Comparison of ENCODE assay signal across 8 mouse cellular contexts in the genomic region with DNA sequence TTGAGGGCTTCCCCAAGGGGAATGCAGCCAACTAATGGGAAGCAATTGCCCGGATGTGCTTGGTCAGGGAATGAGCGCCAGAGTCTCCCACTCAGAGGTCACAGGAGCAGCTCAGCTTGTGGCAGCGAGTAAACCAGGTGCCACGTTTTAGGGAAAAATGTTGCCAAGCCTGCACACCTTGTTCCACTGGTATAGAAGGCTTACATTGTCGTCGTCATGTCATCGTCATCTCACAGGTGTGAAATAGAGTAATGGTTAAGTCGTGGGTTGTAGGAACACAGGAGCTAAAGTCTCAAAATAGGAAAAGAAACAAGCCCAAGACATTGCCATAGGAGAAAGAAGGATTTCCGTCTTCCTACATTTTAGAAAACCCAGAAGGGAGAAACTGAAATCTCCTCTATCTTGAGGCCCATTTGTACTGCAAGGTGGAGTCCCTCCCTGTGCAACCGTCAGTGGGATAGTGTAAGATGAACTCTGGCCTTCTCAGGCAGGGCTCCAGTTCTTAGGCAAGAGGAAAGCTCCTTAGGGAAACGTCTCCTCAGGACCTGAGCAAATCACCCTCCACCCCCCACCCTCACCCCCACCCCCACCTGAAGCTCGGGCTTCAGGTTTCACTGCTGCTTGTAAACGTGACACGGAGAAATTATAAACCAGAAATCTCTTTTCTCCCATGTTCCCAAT.
DNase-seq lines count a peak whose midpoint lies in the region; ATAC-seq lines count a peak whose summit lies in the region.

No protein-coding gene starts in this region.

- peak; percentile 15; the same call in 1 of the 2 replicates for ATAC-seq in embryonic facial prominence, embryonic 14.5 days (ENCODE audit: low read depth)
- peak; percentile 86 for ATAC-seq in intestine, embryonic 15.5 days
- peak; percentile 28 for ATAC-seq in neural tube, embryonic 14.5 days (ENCODE audit: low read depth)

- H3K4me3 ChIP-seq in embryonic facial prominence, embryonic 14.5 days (ENCODE audit: low read depth, low read length) = peak overlapping the region; percentile 30
- peak overlapping the region; percentile 28; the same call in 1 of the 2 replicates for H3K4me3 ChIP-seq in intestine, embryonic 15.5 days (replicated peaks)
- H3K4me3 ChIP-seq in neural tube, embryonic 14.5 days (ENCODE audit: low read depth, low read length) = peak overlapping the region; percentile 44

- H3K4me1 ChIP-seq in embryonic facial prominence, embryonic 14.5 days (ENCODE audit: control insufficient read depth, insufficient read depth, low read length) = peaks cover 12% of the 10 kb centered on the region
- H3K4me1 ChIP-seq in intestine, embryonic 15.5 days (replicated peaks) = 0 out of 2 replicates have a peak, but pooled peaks cover 5% of the 10 kb centered on the region
- H3K4me1 ChIP-seq in neural tube, embryonic 14.5 days (ENCODE audit: control insufficient read depth, insufficient read depth, low read length) = peaks cover 13% of the 10 kb centered on the region; the same call in 1 of the 2 replicates

- H3K36me3 ChIP-seq in embryonic facial prominence, embryonic 14.5 days (ENCODE audit: control insufficient read depth, insufficient read depth, low read length) = peaks cover 7% of the 10 kb centered on the region
- peaks cover 6% of the 10 kb centered on the region; the same call in 1 of the 2 replicates for H3K36me3 ChIP-seq in intestine, embryonic 15.5 days
- no peaks in the 10 kb centered on the region; the same call in 1 of the 2 replicates for H3K36me3 ChIP-seq in neural tube, embryonic 14.5 days (ENCODE audit: control insufficient read depth, insufficient read depth, low read length)

- no peaks in the 10 kb centered on the region for H3K9me3 ChIP-seq in embryonic facial prominence, embryonic 14.5 days (ENCODE audit: control insufficient read depth, low read length)
- H3K9me3 ChIP-seq in intestine, embryonic 15.5 days = no peaks in the 10 kb centered on the region
- H3K9me3 ChIP-seq in neural tube, embryonic 14.5 days (ENCODE audit: control insufficient read depth, low read length) = no peaks in the 10 kb centered on the region

- peak overlapping the region; percentile 56 for H3K4me2 ChIP-seq in embryonic facial prominence, embryonic 14.5 days (ENCODE audit: low read depth, low read length)
- H3K4me2 ChIP-seq in intestine, embryonic 15.5 days (replicated peaks) = peak overlapping the region; percentile 66
- peak overlapping the region; percentile 55 for H3K4me2 ChIP-seq in neural tube, embryonic 14.5 days (ENCODE audit: low read depth, low read length)

- WGBS in embryonic facial prominence, embryonic 14.5 days = 32% methylated on average over 14 of the region's 14 CpGs
- 37% methylated on average over 14 of the region's 14 CpGs for WGBS in intestine, embryonic 15.5 days
- 43% methylated on average over 14 of the region's 14 CpGs for WGBS in neural tube, embryonic 14.5 days

- peak overlapping the region; percentile 35; the same call in 1 of the 2 replicates for H3K9ac ChIP-seq in embryonic facial prominence, embryonic 14.5 days (ENCODE audit: low read depth, low read length)
- H3K9ac ChIP-seq in intestine, embryonic 15.5 days = no peak overlapping the region
- peak overlapping the region; percentile 59 for H3K9ac ChIP-seq in neural tube, embryonic 14.5 days (replicated peaks; ENCODE audit: low read depth, low read length)

- H3K27ac ChIP-seq in embryonic facial prominence, embryonic 14.5 days (replicated peaks; ENCODE audit: low read depth, low read length) = no peak overlapping the region; the same call in 1 of the 2 replicates
- H3K27ac ChIP-seq in intestine, embryonic 15.5 days = peak overlapping the region; percentile 82
- peak overlapping the region; percentile 92 for H3K27ac ChIP-seq in neural tube, embryonic 14.5 days (ENCODE audit: low read depth, low read length)

- H3K27me3 ChIP-seq in embryonic facial prominence, embryonic 14.5 days (replicated peaks; ENCODE audit: control insufficient read depth, insufficient read depth, low read length) = no peaks in the 10 kb centered on the region
- H3K27me3 ChIP-seq in intestine, embryonic 15.5 days (replicated peaks) = no peaks in the 10 kb centered on the region
- H3K27me3 ChIP-seq in neural tube, embryonic 14.5 days (ENCODE audit: control insufficient read depth, insufficient read depth, low read length) = no peaks in the 10 kb centered on the region

- peak; percentile 29 for DNase-seq in kidney, postnatal 10 days
- DNase-seq in kidney, postnatal 25 days = no peak
- DNase-seq in embryonic facial prominence, embryonic 14.5 days (ENCODE audit: low spot score) = peak; percentile 36
- no peak for DNase-seq in ovary, postnatal 36 days (ENCODE audit: low spot score)
- no peak for DNase-seq in right cerebral cortex, postnatal 14 days
- DNase-seq in urinary bladder, adult 2 months (ENCODE audit: low spot score) = no peak

Comparison
In these comparisons a context has a peak if more than half of its experiments do, and no peak if none do; other contexts are left out.
1. DNase-seq: peak in kidney, postnatal 10 days (single experiment) and embryonic facial prominence, embryonic 14.5 days (single experiment); none in kidney, postnatal 25 days (0 of 2), ovary, postnatal 36 days (single experiment), right cerebral cortex, postnatal 14 days (single experiment) and urinary bladder, adult 2 months (single experiment).
2. ATAC-seq: peak in every context shown above with its lines; median percentile 86 in intestine, embryonic 15.5 days; 28 in neural tube, embryonic 14.5 days; 15 in embryonic facial prominence, embryonic 14.5 days.
3. Peak in every context shown above with its lines, with median percentiles within 50 percentile points of each other: H3K4me2 ChIP-seq and H3K4me3 ChIP-seq.